Mouse (Mus musculus): ENCODE results near the gene 4930562C15Rik.

DNA sequence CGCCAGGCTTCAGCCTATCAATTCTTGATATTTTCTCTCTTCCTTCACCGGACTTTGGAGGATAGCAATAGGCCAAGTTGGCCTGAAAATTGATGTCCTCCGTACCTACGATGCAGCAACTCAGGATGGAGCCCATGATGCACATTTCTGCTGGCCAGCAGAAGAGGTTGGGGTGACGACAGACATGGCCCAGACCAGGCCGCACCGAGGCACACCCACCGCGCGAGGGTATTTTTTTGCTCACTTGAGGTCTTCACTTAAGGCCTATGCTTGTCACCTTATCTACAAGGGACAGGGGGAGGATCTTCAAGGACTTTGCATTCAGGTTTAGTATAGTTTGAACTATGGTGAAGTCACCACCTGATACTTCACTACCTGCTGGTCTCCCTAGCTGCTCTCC, 49.7 kb downstream of the 4930562C15Rik start:
- TF ChIP-seq POLR2A (IDR thresholded peaks at IDR 0.05; ENCODE audit: extremely low read depth, insufficient read depth, low read length): no peak
- TF ChIP-seq CTCF (IDR thresholded peaks at IDR 0.05; ENCODE audit: extremely low read depth, insufficient read depth, low read length): no peak
